Mouse (Mus musculus) left cerebral cortex, adult 11 months (tissue): ENCODE measurements around the gene Dqx1.

Source experiments
- DNase-seq: peaks from one replicate; pipeline ENCODE4 v3.0.0; 2022; ENCODE audit warnings: low spot score

Dqx1 gene

DNA sequence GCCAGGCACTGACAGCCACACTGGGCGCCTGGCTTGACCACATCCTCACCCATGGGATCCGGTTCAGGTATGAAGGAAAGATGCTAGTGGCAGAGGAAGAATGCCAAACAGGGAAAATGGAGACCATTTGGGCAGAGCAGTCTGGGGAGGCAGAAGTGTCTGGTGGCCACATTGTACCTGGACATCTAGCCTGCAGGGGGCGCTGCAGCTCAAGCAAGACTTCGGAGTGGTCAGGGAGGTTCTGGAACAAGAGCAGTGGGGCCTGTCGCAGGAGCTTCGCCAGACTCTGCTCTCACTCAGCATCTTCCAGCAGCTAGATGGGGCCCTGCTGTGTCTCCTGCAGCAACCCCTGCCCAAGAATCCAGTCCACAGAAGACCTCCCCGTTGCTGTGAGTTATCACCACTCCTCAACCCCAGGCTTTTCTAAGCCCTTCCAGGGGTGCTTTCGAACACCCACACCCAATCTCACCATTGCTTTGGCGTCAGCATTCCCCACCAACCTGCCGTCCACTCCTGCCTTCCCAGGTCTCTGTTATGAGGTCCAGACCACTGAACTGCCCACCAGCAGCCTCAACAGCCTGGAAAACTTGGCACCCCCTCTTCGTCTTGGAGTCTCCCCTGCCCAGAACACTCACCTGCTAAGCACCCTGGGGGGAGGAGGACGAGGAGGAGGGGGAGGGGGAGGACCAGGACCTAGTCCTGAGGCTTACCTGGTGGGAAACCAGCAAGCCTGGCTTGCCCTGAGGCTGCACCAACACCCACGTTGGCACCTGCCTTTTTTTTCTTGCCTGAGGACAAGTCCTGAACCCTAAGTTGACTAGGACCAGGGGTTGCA lies 50.1 kb downstream of the Dqx1 start:
- no peak for DNase-seq

DNA sequence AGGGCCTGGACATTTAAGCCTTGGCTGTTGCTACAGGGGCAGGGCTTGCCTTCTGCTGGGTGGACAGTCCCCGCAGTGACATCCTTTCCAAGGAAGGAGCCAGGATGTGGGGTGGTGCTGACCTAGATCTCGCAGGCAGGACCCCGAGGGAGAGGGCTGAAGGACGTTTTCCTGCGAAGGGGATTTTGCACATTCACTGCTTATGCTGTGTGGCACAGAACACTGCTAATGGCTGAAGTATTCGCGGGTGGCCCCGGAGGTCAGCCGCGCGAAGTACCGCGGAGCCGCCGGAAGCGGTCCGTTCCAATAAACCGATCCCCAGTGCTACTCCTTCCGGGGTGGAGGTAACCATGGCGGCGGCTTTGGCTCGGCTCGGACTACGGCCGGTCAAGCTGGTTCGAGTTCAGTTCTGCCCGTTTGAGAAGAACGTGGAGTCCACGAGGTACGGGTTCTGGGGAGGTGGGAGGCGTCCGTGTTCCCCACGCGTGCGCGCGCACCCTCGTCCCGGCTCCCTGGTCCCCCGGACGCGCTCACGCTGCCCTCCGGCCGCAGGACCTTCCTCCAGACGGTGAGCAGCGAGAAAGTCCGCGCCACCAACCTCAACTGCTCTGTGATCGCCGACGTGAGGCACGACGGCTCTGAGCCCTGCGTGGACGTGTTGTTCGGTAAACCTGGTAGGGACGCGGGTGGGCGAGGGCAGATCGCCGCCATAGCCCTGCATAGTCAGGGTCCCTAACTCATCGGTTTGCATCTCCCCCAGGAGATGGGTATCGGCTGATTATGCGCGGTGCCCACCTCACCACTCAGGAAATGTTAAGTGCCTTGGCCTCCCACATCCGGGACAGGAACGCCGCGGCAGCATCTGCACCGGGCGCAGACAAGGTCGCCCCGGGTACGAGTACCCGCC lies 51.4 kb downstream of the Dqx1 start, which contains the start of gene Mrpl53:
Gene Mrpl53 (plus strand): TSS at position 279 of the 907 bp plus-strand sequence.
- DNase-seq: peak; percentile 69

DNA sequence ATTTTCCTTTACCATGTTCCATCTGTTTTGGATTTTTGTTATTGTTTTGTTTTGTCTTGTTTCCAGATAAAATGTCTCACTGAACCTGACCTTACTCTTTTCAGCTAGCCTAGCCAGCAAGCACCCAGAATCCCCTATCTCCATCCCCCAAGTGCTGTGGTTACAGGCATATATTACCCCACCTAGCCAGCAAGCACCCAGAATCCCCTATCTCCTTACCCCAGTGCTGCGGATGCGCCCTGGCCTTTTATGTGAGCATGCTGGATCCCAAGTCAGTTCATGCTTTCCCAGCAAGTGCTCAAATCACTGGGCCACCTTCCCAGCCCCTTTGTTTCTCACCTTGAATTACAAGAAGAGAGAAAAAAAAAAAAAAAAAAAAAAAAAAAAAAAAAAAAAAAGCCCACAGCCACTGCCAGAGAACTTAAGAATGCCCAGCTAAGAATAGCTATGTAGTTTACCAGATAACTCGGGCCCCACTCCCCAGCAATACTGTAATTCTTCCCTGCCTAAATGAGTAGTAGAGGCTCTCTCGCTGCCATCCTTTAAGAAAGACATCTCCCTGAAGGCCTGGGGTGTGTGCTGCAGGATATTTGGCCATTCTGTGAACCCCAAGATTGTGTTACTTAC lies 54.0 kb downstream of the Dqx1 start:
- no peak for DNase-seq

DNA sequence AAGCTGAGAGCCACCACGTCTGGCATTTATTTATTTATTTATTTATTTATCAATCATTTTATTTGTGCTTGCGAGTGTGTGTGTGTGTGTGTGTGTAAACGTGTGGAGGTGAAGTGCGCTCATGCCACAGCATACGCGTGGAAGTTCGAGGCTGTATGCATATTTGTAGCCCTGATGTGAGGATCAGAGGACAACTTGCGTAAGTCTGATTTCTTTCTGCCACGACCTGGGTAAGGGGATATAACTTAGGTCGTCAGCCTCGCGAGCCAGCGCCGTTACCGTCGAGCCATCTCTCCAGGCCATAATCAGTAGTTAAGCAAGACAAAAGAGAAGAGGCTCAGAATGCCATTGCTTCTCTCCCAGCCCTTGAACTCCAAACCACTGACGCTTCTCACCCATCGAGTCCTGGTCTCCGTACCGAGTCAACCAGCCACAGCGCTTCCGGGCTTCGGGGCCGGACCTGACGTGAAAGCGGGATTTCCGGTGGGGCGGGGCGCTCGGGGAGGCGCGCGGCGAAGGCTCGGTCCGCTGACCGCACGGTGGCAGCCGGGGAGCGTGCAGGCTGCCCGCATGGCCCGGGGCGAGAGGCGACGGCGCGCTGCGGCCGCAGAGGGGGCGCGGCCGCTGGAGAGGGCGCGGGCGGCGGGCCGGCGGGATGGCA lies 57.5 kb downstream of the Dqx1 start, which contains the start of gene Mogs:
Gene Mogs (plus strand): TSS at position 486 of the 661 bp plus-strand sequence.
- DNase-seq: peak; percentile 81

DNA sequence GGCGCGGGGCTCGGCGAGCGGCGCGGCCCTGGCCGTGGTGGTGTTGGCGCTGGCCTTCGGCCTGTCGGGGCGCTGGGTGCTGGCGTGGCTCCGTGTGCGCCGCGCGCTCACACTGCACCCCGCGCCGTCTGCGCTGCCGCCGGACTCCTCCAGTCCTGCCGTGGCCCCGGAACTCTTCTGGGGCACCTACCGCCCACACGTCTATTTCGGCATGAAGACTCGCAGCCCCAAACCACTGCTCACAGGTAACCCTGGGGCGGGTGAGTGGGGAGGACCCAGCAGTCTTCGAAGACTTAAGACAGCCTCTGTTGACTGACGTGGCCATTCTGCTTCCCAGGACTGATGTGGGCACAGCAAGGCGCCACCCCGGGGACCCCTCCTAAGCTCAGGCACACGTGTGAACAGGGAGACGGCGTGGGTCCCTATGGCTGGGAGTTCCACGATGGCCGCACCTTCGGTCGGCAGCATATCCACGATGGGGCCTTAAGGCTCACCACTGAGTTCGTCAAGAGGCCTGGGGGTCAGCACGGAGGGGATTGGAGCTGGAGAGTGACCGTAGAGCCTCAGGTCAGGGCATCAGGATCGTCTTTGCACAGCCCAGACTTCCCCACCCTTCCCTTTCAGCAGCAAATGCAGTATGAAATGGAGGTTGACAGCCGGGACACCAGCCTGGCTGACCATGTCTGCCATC lies 58.2 kb downstream of the Dqx1 start:
- DNase-seq: no peak

DNA sequence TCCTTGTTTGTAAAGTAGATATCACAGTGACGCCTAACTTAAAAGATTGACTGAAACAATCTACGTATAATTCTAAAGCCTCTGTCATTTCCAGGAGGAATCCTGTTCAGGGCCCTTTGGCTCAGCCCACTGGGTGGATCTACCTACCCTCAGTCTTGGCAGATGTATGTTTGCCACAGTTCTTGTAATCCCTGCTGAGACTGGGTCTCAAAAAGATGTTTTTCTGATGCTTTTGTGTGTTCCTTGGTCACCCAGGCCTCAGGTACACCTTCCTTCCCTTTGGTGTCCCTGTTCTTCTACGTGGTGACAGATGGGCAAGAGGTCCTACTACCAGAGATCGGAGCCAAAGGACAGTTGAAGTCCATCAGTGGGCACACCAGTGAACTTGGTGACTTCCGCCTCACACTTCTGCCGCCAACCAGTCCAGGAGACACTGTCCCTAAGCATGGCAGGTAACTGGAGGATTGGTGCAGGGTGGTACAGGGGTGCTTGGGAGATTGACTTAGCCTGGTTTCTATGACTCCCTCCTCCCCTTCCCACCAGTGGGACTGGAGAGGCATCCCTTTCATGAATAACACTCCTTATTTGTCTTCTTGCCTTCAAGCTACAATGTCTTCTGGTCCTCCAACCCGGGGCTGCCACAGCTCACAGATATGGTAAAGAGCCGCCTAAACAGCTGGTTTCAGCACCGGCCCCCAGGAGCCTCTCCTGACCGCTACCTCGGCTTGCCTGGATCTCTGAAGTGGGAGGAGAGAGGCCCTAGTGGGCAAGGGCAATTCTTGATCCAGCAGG lies 58.9 kb downstream of the Dqx1 start:
- DNase-seq: no peak
